Mouse (Mus musculus): ENCODE measurements around the gene Arid3c.
"Not testable (repeated sequence)": the region's sequence is repeated elsewhere in the genome, so short reads cannot be mapped to it uniquely, and the experiment has no call there.

Arid3c gene

GRCm38 (mm10) chr4:41712421-41713196 is 18.3 kb downstream of the Arid3c start:
- in situ Hi-C loops (cut with MboI; ENCODE audit: low pct_unique_long_range_greater_than_20kb in 1 of 2, low sequenced_read_pairs in 2 of 2, unreplicated experiment in 1 of 2), result loop anchor here in 1 of 2 experiments (25.0 kb wide), 1 partner anchor 575 kb away; the partner anchor contains the start of gene Ube2r2

GRCm38 (mm10) chr4:41711705-41712375 is 19.1 kb downstream of the Arid3c start:
- in situ Hi-C loops (cut with MboI; ENCODE audit: low pct_unique_long_range_greater_than_20kb in 1 of 2, low sequenced_read_pairs in 2 of 2, unreplicated experiment in 1 of 2), result loop anchor here in 1 of 2 experiments (25.0 kb wide), 1 partner anchor 575 kb away; the partner anchor contains the start of gene Ube2r2

GRCm38 (mm10) chr4:41710229-41710628 is 20.7 kb downstream of the Arid3c start:
- in situ Hi-C loops (cut with MboI; ENCODE audit: low pct_unique_long_range_greater_than_20kb in 1 of 2, low sequenced_read_pairs in 2 of 2, unreplicated experiment in 1 of 2), result loop anchor here in 1 of 2 experiments (25.0 kb wide), 1 partner anchor 573 kb away; the partner anchor contains the start of gene Ube2r2

- in situ Hi-C loops (cut with MboI; ENCODE audit: low pct_unique_long_range_greater_than_20kb in 1 of 2, low sequenced_read_pairs in 2 of 2, unreplicated experiment in 1 of 2), result loop anchor here in 1 of 2 experiments (10.0 to 25.0 kb wide), 2 partner anchors 143 to 571 kb away; partner anchors contain the start of genes Dnaic1, Fam219a and Ube2r2
Observed at GRCm38 (mm10) chr4:41708192-41708745, 22.7 kb downstream of the Arid3c start.

- in situ Hi-C loops (cut with MboI; ENCODE audit: low pct_unique_long_range_greater_than_20kb in 1 of 2, low sequenced_read_pairs in 2 of 2, unreplicated experiment in 1 of 2), result loop anchor here in 1 of 2 experiments (10.0 to 25.0 kb wide), 2 partner anchors 142 to 570 kb away; partner anchors contain the start of genes Dnaic1, Fam219a and Ube2r2
Observed at GRCm38 (mm10) chr4:41707011-41707535, 23.9 kb downstream of the Arid3c start.

GRCm38 (mm10) chr4:41705922-41706754 is 24.8 kb downstream of the Arid3c start:
- in situ Hi-C loops (cut with MboI; ENCODE audit: low pct_unique_long_range_greater_than_20kb in 1 of 2, low sequenced_read_pairs in 2 of 2, unreplicated experiment in 1 of 2), result loop anchor here in 1 of 2 experiments (10.0 to 25.0 kb wide), 2 partner anchors 141 to 569 kb away; partner anchors contain the start of genes Dnaic1, Fam219a and Ube2r2

GRCm38 (mm10) chr4:41704651-41705050 is 26.3 kb downstream of the Arid3c start:
- in situ Hi-C loops (cut with MboI; ENCODE audit: low pct_unique_long_range_greater_than_20kb in 1 of 2, low sequenced_read_pairs in 2 of 2, unreplicated experiment in 1 of 2), result loop anchor here in 1 of 2 experiments (10.0 to 25.0 kb wide), 2 partner anchors 140 to 567 kb away; partner anchors contain the start of genes Dnaic1, Fam219a and Ube2r2

GRCm38 (mm10) chr4:41702226-41702625 is 28.7 kb downstream of the Arid3c start:
- in situ Hi-C loops (cut with MboI; ENCODE audit: low pct_unique_long_range_greater_than_20kb in 1 of 2, low sequenced_read_pairs in 2 of 2, unreplicated experiment in 1 of 2), result loop anchor here in 1 of 2 experiments (10.0 to 25.0 kb wide), 2 partner anchors 137 to 565 kb away; partner anchors contain the start of genes Dnaic1, Fam219a and Ube2r2

- in situ Hi-C loops (cut with MboI; ENCODE audit: low pct_unique_long_range_greater_than_20kb in 1 of 2, low sequenced_read_pairs in 2 of 2, unreplicated experiment in 1 of 2), result loop anchor here in 1 of 2 experiments (10.0 to 25.0 kb wide), 2 partner anchors 135 to 563 kb away; partner anchors contain the start of genes Dnaic1, Fam219a and Ube2r2
Observed at GRCm38 (mm10) chr4:41700224-41700623, 30.7 kb downstream of the Arid3c start.

GRCm38 (mm10) chr4:41699783-41700182 is 31.2 kb downstream of the Arid3c start, which contains the start of gene Il11ra1:
Gene Il11ra1 (plus strand): TSS chr4:41699989.
- in situ Hi-C loops (cut with MboI; ENCODE audit: low pct_unique_long_range_greater_than_20kb in 1 of 2, low sequenced_read_pairs in 2 of 2, unreplicated experiment in 1 of 2), result loop anchor here in 1 of 2 experiments (10.0 to 25.0 kb wide), 2 partner anchors 135 to 562 kb away; partner anchors contain the start of genes Dnaic1, Fam219a and Ube2r2

GRCm38 (mm10) chr4:41698421-41699016 is 32.4 kb downstream of the Arid3c start:
- in situ Hi-C loops (cut with MboI; ENCODE audit: low pct_unique_long_range_greater_than_20kb in 1 of 2, low sequenced_read_pairs in 2 of 2, unreplicated experiment in 1 of 2), result not testable (repeated sequence)

- in situ Hi-C loops (cut with MboI; ENCODE audit: low pct_unique_long_range_greater_than_20kb in 1 of 2, low sequenced_read_pairs in 2 of 2, unreplicated experiment in 1 of 2), result not testable (repeated sequence)
Observed at GRCm38 (mm10) chr4:41696930-41697841, 33.8 kb downstream of the Arid3c start, which contains the start of gene Cntfr. Gene Cntfr (minus strand): TSS chr4:41697089.

- in situ Hi-C loops (cut with MboI; ENCODE audit: low pct_unique_long_range_greater_than_20kb in 1 of 2, low sequenced_read_pairs in 2 of 2, unreplicated experiment in 1 of 2), result not testable (repeated sequence)
Observed at GRCm38 (mm10) chr4:41696452-41696851, 34.5 kb downstream of the Arid3c start.

- in situ Hi-C loops (cut with MboI; ENCODE audit: low pct_unique_long_range_greater_than_20kb in 1 of 2, low sequenced_read_pairs in 2 of 2, unreplicated experiment in 1 of 2), result not testable (repeated sequence)
Observed at GRCm38 (mm10) chr4:41695800-41696199, 35.1 kb downstream of the Arid3c start.

- in situ Hi-C loops (cut with MboI; ENCODE audit: low pct_unique_long_range_greater_than_20kb in 1 of 2, low sequenced_read_pairs in 2 of 2, unreplicated experiment in 1 of 2), result not testable (repeated sequence)
Observed at GRCm38 (mm10) chr4:41693511-41693910, 37.4 kb downstream of the Arid3c start.

GRCm38 (mm10) chr4:41690014-41690413 is 40.9 kb downstream of the Arid3c start:
- in situ Hi-C loops (cut with MboI; ENCODE audit: low pct_unique_long_range_greater_than_20kb in 1 of 2, low sequenced_read_pairs in 2 of 2, unreplicated experiment in 1 of 2), result not testable (repeated sequence)
